Mouse (Mus musculus): Measurements from ENCODE around the gene Ppp2r3a. TPM values are rescaled to one million over a fixed set of nuclear protein-coding genes. Genes with fewer than 3 reads are reported as not detected.

The Ppp2r3a gene
- polyA plus RNA-seq, 1 experiment from 2014 or later, result 15.7 TPM

- Histone ChIP-seq H3K27ac (ENCODE audit: low read length) (no peak overlapping the region), H3K36me3 (ENCODE audit: control insufficient read depth, insufficient read depth, low read length) (no peaks in the 10 kb centered on the region), H3K4me2 (ENCODE audit: low read depth, low read length) (no peak overlapping the region), H3K4me3 (replicated peaks; ENCODE audit: low read length) (no peak overlapping the region), H3K27me3 (ENCODE audit: control insufficient read depth, insufficient read depth, low read length) (no peaks in the 10 kb centered on the region), H3K9ac (ENCODE audit: low read length) (no peak overlapping the region), H3K9me3 (replicated peaks; ENCODE audit: control insufficient read depth, low read length) (no peaks in the 10 kb centered on the region), H3K4me1 (ENCODE audit: control insufficient read depth, insufficient read depth, low read length) (no peaks in the 10 kb centered on the region)
- 36% methylated on average over 2 of the region's 2 CpGs for WGBS
- ATAC-seq (ENCODE audit: insufficient read depth, low FRiP score), result no peak
These were observed 7.9 kb downstream of the Ppp2r3a start for GRCm38 (mm10) chr9:101243711-101244110.

- Histone ChIP-seq H3K4me3 (replicated peaks; ENCODE audit: low read length) (no peak overlapping the region), H3K9me3 (replicated peaks; ENCODE audit: control insufficient read depth, low read length) (no peaks in the 10 kb centered on the region), H3K4me1 (ENCODE audit: control insufficient read depth, insufficient read depth, low read length) (no peaks in the 10 kb centered on the region), H3K9ac (ENCODE audit: low read length) (no peak overlapping the region), H3K36me3 (ENCODE audit: control insufficient read depth, insufficient read depth, low read length) (no peaks in the 10 kb centered on the region), H3K27me3 (ENCODE audit: control insufficient read depth, insufficient read depth, low read length) (no peaks in the 10 kb centered on the region), H3K27ac (ENCODE audit: low read length) (no peak overlapping the region), H3K4me2 (ENCODE audit: low read depth, low read length) (no peak overlapping the region)
- 79% methylated on average over 3 of the region's 3 CpGs for WGBS
- no peak for ATAC-seq (ENCODE audit: insufficient read depth, low FRiP score)
These were observed 11.4 kb downstream of the Ppp2r3a start for GRCm38 (mm10) chr9:101240161-101240560.

GRCm38 (mm10) chr9:101235786-101236185 lies 15.8 kb downstream of the Ppp2r3a start:
- Histone ChIP-seq H3K9ac (ENCODE audit: low read length) (no peak overlapping the region), H3K27me3 (ENCODE audit: control insufficient read depth, insufficient read depth, low read length) (no peaks in the 10 kb centered on the region), H3K36me3 (ENCODE audit: control insufficient read depth, insufficient read depth, low read length) (no peaks in the 10 kb centered on the region), H3K4me1 (ENCODE audit: control insufficient read depth, insufficient read depth, low read length) (no peaks in the 10 kb centered on the region), H3K4me2 (ENCODE audit: low read depth, low read length) (no peak overlapping the region), H3K4me3 (replicated peaks; ENCODE audit: low read length) (no peak overlapping the region), H3K27ac (ENCODE audit: low read length) (no peak overlapping the region), H3K9me3 (replicated peaks; ENCODE audit: control insufficient read depth, low read length) (no peaks in the 10 kb centered on the region)
- no peak for ATAC-seq (ENCODE audit: insufficient read depth, low FRiP score)
- 46% methylated on average over 2 of the region's 2 CpGs for WGBS

GRCm38 (mm10) chr9:101232034-101232433 lies 19.6 kb downstream of the Ppp2r3a start:
- Histone ChIP-seq H3K4me3 (replicated peaks; ENCODE audit: low read length) (no peak overlapping the region), H3K36me3 (ENCODE audit: control insufficient read depth, insufficient read depth, low read length) (no peaks in the 10 kb centered on the region), H3K27ac (ENCODE audit: low read length) (no peak overlapping the region), H3K9ac (ENCODE audit: low read length) (no peak overlapping the region), H3K9me3 (replicated peaks; ENCODE audit: control insufficient read depth, low read length) (no peaks in the 10 kb centered on the region), H3K4me1 (ENCODE audit: control insufficient read depth, insufficient read depth, low read length) (no peaks in the 10 kb centered on the region), H3K4me2 (ENCODE audit: low read depth, low read length) (no peak overlapping the region), H3K27me3 (ENCODE audit: control insufficient read depth, insufficient read depth, low read length) (no peaks in the 10 kb centered on the region)
- ATAC-seq (ENCODE audit: insufficient read depth, low FRiP score), result no peak
- 66% methylated on average over 6 of the region's 6 CpGs for WGBS

- Histone ChIP-seq H3K4me1 (ENCODE audit: control insufficient read depth, insufficient read depth, low read length) (no peaks in the 10 kb centered on the region), H3K4me2 (ENCODE audit: low read depth, low read length) (no peak overlapping the region), H3K36me3 (ENCODE audit: control insufficient read depth, insufficient read depth, low read length) (no peaks in the 10 kb centered on the region), H3K9me3 (replicated peaks; ENCODE audit: control insufficient read depth, low read length) (no peaks in the 10 kb centered on the region), H3K4me3 (replicated peaks; ENCODE audit: low read length) (no peak overlapping the region), H3K9ac (ENCODE audit: low read length) (no peak overlapping the region), H3K27ac (ENCODE audit: low read length) (no peak overlapping the region), H3K27me3 (ENCODE audit: control insufficient read depth, insufficient read depth, low read length) (no peaks in the 10 kb centered on the region)
- WGBS, result 80% methylated on average over 3 of the region's 3 CpGs
- no peak for ATAC-seq (ENCODE audit: insufficient read depth, low FRiP score)
These were observed 21.6 kb downstream of the Ppp2r3a start for GRCm38 (mm10) chr9:101230028-101230427.

GRCm38 (mm10) chr9:101228892-101229291 lies 22.7 kb downstream of the Ppp2r3a start:
- no peaks in the 10 kb centered on the region for H3K27me3 ChIP-seq (ENCODE audit: control insufficient read depth, insufficient read depth, low read length)
- ATAC-seq (ENCODE audit: insufficient read depth, low FRiP score), result no peak
- no peak overlapping the region for H3K4me3 ChIP-seq (replicated peaks; ENCODE audit: low read length)
- no peaks in the 10 kb centered on the region for H3K9me3 ChIP-seq (replicated peaks; ENCODE audit: control insufficient read depth, low read length)
- H3K36me3 ChIP-seq (ENCODE audit: control insufficient read depth, insufficient read depth, low read length), result no peaks in the 10 kb centered on the region
- no peaks in the 10 kb centered on the region for H3K4me1 ChIP-seq (ENCODE audit: control insufficient read depth, insufficient read depth, low read length)
- H3K27ac ChIP-seq (ENCODE audit: low read length), result no peak overlapping the region
- H3K9ac ChIP-seq (ENCODE audit: low read length), result no peak overlapping the region
- H3K4me2 ChIP-seq (ENCODE audit: low read depth, low read length), result no peak overlapping the region

- H3K4me3 ChIP-seq (replicated peaks; ENCODE audit: low read length), result no peak overlapping the region
- no peaks in the 10 kb centered on the region for H3K36me3 ChIP-seq (ENCODE audit: control insufficient read depth, insufficient read depth, low read length)
- no peak overlapping the region for H3K27ac ChIP-seq (ENCODE audit: low read length)
- H3K27me3 ChIP-seq (ENCODE audit: control insufficient read depth, insufficient read depth, low read length), result no peaks in the 10 kb centered on the region
- no peak overlapping the region for H3K9ac ChIP-seq (ENCODE audit: low read length)
- 0 out of 2 replicates have a peak, but pooled peaks cover 2% of the 10 kb centered on the region for H3K4me1 ChIP-seq (ENCODE audit: control insufficient read depth, insufficient read depth, low read length)
- 51% methylated on average over 1 of the region's 1 CpGs for whole genome bisulfite sequencing
- H3K9me3 ChIP-seq (replicated peaks; ENCODE audit: control insufficient read depth, low read length), result no peaks in the 10 kb centered on the region
- no peak overlapping the region for H3K4me2 ChIP-seq (ENCODE audit: low read depth, low read length)
- ATAC-seq (ENCODE audit: insufficient read depth, low FRiP score), result peak; percentile 37; the same call in 1 of the 2 replicates
These were observed 43.6 kb downstream of the Ppp2r3a start for GRCm38 (mm10) chr9:101207984-101208383.

- H3K27ac ChIP-seq (ENCODE audit: low read length), result no peak overlapping the region
- H3K4me1 ChIP-seq (ENCODE audit: control insufficient read depth, insufficient read depth, low read length), result 0 out of 2 replicates have a peak, but pooled peaks cover 2% of the 10 kb centered on the region
- H3K9ac ChIP-seq (ENCODE audit: low read length), result no peak overlapping the region
- no peak overlapping the region for H3K4me3 ChIP-seq (replicated peaks; ENCODE audit: low read length)
- no peaks in the 10 kb centered on the region for H3K36me3 ChIP-seq (ENCODE audit: control insufficient read depth, insufficient read depth, low read length)
- no peaks in the 10 kb centered on the region for H3K27me3 ChIP-seq (ENCODE audit: control insufficient read depth, insufficient read depth, low read length)
- H3K9me3 ChIP-seq (replicated peaks; ENCODE audit: control insufficient read depth, low read length), result no peaks in the 10 kb centered on the region
- H3K4me2 ChIP-seq (ENCODE audit: low read depth, low read length), result no peak overlapping the region
- 68% methylated on average over 4 of the region's 4 CpGs for WGBS
- no peak for ATAC-seq (ENCODE audit: insufficient read depth, low FRiP score)
These were observed 45.1 kb downstream of the Ppp2r3a start for GRCm38 (mm10) chr9:101206516-101206915.

- H3K4me3 ChIP-seq (replicated peaks; ENCODE audit: low read length), result no peak overlapping the region
- ATAC-seq (ENCODE audit: insufficient read depth, low FRiP score), result no peak
- H3K27ac ChIP-seq (ENCODE audit: low read length), result no peak overlapping the region
- H3K4me1 ChIP-seq (ENCODE audit: control insufficient read depth, insufficient read depth, low read length), result 0 out of 2 replicates have a peak, but pooled peaks cover 10% of the 10 kb centered on the region
- no peaks in the 10 kb centered on the region for H3K27me3 ChIP-seq (ENCODE audit: control insufficient read depth, insufficient read depth, low read length)
- no peak overlapping the region for H3K4me2 ChIP-seq (ENCODE audit: low read depth, low read length)
- H3K9me3 ChIP-seq (replicated peaks; ENCODE audit: control insufficient read depth, low read length), result no peaks in the 10 kb centered on the region
- H3K36me3 ChIP-seq (ENCODE audit: control insufficient read depth, insufficient read depth, low read length), result no peaks in the 10 kb centered on the region
- no peak overlapping the region for H3K9ac ChIP-seq (ENCODE audit: low read length)
- WGBS, result 41% methylated on average over 1 of the region's 1 CpGs
These were observed 46.4 kb downstream of the Ppp2r3a start for GRCm38 (mm10) chr9:101205216-101205615.

- Histone ChIP-seq H3K9ac (ENCODE audit: low read length) (no peak overlapping the region), H3K9me3 (replicated peaks; ENCODE audit: control insufficient read depth, low read length) (no peaks in the 10 kb centered on the region), H3K4me2 (ENCODE audit: low read depth, low read length) (no peak overlapping the region), H3K4me1 (ENCODE audit: control insufficient read depth, insufficient read depth, low read length) (0 out of 2 replicates have a peak, but pooled peaks cover 10% of the 10 kb centered on the region), H3K4me3 (replicated peaks; ENCODE audit: low read length) (no peak overlapping the region), H3K27me3 (ENCODE audit: control insufficient read depth, insufficient read depth, low read length) (no peaks in the 10 kb centered on the region), H3K36me3 (ENCODE audit: control insufficient read depth, insufficient read depth, low read length) (no peaks in the 10 kb centered on the region), H3K27ac (ENCODE audit: low read length) (no peak overlapping the region)
- 92% methylated on average over 3 of the region's 3 CpGs for WGBS
- no peak for ATAC-seq (ENCODE audit: insufficient read depth, low FRiP score)
These were observed 47.5 kb downstream of the Ppp2r3a start for GRCm38 (mm10) chr9:101204059-101204458.

Measured in stomach, embryonic 16.5 days (tissue).